Mouse (Mus musculus) adrenal gland, postnatal 14 days (tissue): ENCODE results near the gene Dclk2. TPM values are rescaled to one million over a fixed set of nuclear protein-coding genes. Genes with fewer than 3 reads are reported as not detected.

ENCODE experiments used
- DNase-seq: peaks from one replicate; pipeline ENCODE4 v3.0.0; 2021; ENCODE audit warnings: mixed read lengths
- total RNA-seq: library from RNA; stranded (reverse); gene quantifications from 2 replicates; pipeline ENCODE4 v1.2.3, GENCODE M21; 2021

The Dclk2 gene
- total RNA-seq, 1 experiment from 2014 or later, result 9.2 TPM

DNA sequence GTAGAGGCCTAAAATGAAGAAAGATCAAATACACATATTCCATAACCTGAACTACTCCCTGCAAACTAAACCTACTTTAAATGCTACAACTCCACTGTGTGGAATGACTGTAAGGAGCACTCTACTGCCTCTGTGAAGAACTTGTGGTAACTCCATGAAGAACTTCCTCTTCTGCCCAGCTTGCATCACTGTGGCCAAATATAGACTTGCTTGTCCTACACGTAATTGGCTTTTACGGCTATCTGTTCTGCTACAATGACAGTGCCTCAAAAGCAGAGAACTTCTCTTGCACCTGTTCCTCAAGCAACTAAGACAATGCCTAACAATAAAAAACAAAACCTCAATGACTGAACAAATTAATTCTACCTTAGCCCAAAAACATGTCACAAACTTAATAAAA is 26.2 kb downstream of the Dclk2 start:
- no peak for DNase-seq

DNA sequence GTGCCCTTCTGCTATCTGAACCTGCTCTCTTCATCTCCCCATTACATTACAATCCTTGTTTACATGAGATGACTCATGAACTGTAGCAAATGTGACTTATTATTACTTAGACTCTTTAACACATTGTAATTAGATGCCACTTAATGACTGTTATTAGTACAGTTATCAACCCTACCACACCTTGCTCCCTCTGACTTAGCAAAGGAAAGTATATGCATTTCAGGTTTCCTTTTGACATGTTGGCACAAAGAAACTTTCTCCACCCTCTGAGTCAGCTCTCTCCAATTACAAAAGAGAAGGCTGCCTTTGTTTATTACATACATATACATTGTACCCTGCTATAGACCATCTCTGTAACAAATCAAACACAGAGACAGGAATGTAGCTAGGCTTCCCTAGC is 33.1 kb downstream of the Dclk2 start:
- no peak for DNase-seq

DNA sequence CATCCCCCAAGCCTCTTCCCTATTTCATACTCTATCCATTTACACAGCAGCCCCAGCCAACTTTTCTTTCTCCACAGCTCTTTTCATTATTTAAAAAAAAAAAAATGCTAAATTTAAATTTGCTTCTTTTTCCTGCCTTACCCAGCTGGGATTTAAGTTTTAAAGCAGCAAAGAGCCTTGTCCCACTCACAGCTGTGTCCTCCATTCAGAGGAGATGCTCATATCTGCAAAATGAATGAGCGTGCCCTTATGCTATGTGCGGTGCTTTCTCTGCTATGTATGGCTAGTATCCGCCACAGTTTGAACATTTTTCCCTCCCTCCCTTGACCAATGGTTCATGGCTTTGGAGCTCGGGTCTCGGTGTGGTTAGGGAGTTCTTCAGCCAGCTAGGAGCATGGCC is 35.5 kb downstream of the Dclk2 start:
- DNase-seq, result no peak

DNA sequence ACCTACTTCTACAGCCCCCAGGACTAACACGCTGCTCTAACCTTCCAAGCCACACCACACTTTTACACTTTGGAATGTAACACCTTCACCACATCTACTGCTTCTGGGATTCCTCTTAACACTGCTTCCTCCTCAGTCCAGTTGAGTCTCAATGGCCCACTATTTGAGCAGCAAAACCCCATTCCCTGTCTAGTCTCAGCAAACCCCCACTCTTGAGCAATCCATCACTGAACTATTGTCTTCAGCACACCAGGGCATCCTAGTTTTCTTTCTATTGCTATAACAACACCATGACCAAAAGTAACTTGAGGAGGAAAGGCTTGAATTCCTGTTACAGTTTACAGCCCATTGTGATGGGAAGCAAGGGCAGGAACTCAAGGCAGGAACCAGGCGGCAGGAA is 36.2 kb downstream of the Dclk2 start:
- DNase-seq, result no peak

DNA sequence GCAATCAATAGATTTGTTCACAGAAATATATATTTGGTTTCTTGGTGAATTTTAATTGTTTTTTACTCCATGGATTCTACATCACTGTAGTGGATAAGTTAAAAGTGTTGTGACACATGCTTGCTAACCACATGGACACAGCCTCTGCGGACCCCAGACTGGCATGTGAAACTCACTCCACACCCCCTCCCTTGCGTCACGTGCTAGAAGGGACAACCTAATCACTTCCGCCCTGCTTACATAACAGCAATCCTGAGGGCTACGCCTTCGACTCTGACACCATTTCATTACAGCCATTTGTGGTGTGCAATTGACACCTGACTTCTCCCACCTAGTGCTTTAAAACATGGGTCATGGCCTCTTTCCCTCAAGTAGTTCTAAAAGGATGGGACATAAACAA is 36.7 kb downstream of the Dclk2 start:
- no peak for DNase-seq

DNA sequence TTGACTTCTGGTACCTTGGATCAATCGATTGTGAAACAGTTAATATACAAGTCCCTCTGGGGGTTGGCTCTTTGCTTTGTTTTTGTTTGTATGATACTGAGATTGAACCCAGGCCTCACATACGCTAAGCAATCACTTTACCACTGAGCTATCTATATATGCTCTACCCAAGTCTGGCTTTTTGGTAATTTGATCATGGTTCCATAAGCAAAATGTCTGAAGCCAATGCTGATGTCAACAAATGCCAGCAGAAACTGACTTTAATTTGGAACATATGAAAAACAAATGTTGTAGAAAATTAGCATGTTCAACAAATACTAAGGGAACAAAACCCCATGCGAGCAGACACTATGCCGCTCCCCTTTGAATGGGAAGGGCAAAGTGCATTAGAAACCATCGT is 44.7 kb downstream of the Dclk2 start:
- no peak for DNase-seq

DNA sequence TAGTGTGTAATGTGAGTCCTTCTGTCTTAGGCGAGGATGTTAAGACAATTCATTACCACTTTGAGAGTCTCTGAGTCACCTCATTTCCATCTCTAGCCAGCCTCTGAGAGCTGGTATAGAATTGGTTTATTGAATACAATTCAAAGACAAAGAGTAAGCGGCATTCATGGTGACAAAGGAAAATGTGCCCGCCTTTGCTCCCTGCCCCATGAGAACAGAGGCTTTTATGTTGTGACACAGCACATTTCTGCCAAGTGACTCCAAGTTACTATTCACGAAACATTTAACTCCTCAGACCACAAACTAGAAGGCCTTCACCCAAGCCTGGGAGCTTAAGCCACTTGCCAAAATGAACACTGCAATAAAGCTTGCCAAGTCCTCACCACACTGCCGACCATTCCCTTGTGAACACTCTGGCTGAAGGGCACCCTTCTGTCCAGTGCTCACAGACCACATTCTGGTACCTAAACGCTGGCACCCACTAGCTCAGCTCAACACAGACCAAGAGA is 47.5 kb downstream of the Dclk2 start:
- peak; percentile 25 for DNase-seq

DNA sequence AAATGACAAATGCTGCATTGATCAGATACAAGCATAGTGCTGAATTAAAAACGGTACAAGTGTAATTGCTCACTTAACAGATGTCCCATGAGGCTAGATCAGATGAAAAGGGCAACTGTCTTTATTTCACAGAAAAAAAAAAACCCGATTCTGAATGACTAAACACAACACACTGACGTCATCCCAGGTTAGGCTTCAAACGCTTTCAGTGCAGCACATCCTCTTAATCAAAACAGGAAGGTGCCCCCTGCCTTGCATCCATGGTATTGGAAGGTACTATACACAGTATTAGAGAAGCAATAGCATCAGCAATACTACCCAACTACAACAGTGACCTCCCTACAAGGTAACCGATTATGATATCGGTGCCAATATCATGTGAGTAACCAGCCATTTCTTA is 49.7 kb downstream of the Dclk2 start:
- no peak for DNase-seq

DNA sequence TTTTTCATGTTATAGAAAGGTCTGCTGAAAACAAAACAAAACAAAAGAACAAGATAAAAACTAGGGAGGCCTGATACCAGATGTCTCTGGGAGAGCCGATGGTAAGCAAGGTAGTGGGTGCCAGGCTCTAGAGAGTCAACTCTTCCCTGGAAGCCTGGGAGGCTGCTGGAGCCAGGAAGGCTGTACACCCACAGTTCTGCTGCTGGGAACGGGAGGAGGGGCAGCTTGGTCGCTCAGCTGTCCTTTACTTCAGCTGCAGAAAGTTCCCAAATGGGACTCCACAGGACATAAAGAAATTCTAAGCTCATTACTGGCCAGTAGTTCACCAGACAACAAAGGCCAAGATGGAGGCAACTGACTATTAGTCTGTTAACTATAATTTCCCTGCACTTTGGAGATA is 50.2 kb downstream of the Dclk2 start:
- no peak for DNase-seq

DNA sequence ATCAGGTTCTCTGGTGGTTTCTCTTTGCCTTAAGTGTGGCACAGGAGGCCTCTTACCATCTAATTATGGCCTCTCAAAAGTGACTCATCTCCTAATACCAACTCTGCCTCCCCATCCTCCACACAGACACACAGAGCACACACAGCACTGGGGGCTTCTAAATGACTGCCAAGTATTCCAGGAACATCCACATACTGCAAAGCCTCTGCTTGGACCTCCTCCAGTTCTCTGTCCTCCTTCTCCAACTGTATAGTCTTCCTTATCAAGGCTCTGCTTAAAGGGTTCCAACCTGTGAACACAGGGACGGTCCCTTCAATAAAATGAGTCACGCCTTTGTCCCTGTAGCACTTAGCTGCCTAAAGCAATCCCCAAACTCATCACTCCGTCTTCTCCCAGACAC is 51.9 kb downstream of the Dclk2 start:
- DNase-seq, result no peak

DNA sequence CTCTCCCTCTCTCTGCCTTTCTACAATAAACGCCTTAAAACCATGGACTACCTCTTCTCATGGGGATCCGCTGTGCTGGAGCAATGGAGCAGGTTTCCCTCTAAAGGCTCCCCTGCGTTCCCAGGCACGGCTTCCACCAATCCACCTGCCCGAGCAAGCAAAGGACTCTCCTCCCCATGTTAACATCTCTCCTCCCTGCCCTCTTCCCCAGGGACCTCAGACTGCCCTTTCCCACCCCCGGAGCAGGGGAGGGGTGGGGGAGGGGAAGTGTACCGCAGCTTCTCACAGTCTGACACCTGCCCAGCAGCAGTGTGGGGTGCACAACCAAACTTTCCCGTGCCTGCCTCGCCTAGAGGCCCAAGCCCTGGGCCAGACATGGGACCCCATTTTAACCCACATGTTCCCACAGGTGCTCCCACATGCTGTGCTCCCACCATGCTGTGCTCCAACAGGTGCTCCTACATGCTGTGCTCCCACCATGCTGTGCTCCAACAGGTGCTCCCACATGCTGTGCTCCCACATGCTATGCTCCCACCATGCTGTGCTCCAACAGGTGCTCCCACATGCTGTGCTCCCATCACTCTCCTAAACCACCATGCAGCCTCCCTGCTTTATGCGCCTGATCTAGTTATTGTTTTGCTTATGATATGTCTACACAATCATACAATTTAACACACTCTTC is 57.2 kb downstream of the Dclk2 start:
- no peak for DNase-seq

DNA sequence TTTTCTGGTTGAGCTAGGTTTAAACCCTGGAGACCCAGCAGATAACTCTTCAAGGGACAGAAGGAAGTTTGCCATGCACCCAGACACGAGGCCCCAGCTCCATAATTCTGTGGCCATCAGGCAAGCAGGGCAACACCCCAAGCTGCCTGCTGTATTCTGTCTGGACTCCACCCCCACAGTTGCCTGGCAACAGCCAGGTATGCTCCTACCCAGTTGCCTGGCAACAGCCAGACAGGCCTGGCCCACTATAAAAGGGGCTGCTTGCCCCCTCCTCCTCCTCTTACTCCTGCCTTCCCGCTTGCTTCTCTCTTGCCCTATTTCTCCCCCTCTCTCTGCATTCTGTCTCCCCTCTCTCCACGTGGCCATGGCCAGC is 57.7 kb downstream of the Dclk2 start:
- DNase-seq, result peak; percentile 12

DNA sequence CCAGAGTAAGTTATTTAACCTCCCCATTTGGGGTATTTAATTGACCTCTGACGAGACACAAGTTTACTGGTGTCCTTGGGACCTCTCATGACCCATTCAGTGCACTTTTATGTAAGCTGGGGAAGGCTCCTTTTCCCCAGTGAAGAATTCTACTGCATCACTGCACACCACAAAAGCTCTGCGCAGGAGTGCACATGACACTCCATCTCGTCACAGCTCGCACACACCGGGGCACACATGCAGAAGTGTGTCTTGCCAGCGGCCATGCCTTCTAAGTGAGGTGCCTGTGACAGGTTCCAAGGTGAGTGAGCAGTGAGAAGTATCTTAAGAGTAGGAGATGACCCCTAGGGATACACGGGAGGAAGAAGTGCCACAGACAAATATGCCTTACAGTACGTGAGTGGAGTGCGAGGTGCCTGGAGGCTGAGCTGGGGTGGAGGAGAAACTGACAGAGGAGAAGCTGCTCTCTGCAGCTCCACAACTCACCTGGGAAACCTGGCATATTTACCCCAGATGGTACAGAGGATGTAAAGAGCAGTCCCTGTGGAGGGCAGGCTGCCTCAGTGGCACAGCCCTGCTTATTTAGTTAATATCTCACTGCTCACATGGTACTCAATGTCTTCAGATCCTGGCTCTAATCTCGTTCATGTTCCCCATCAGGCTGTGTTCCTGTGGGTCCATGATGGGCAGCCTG is 58.3 kb downstream of the Dclk2 start:
- no peak for DNase-seq

DNA sequence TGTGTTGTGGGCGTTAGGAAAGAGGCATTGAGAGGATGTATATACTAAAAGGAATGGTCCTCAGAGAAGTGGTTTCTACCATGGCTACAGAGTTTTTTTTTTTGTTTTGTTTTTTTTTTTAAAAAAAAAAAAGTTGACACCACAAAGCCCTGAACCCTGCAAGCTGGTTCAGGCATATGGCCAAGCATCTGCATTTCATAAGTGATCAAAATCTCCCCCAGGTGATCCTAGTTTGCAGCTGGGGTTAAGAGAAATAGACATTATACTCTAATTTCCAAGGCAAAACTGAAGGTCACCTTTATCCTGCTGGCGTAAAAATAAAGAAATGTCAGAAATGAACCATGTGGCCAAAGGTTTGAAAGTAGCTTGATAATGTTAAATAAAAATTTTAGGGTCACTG is 60.9 kb downstream of the Dclk2 start:
- DNase-seq, result no peak

DNA sequence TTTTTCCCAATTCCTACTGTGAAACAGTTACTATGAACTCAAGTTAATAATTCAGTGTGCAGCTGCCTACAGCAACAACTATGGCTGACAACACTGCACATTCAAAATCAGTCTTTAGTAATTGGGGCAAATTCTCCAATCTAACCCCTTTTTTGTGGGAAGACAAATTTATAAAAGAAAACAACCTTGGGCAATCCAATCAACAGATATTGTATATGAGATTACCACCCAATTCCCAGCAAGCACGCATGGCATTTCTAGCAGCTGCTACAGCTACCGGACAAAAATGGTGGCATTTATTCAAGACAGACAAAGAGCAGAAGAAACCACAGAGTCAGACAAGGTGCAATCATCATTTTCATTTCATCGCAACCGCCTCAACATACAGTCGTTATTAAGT is 62.0 kb downstream of the Dclk2 start:
- no peak for DNase-seq

DNA sequence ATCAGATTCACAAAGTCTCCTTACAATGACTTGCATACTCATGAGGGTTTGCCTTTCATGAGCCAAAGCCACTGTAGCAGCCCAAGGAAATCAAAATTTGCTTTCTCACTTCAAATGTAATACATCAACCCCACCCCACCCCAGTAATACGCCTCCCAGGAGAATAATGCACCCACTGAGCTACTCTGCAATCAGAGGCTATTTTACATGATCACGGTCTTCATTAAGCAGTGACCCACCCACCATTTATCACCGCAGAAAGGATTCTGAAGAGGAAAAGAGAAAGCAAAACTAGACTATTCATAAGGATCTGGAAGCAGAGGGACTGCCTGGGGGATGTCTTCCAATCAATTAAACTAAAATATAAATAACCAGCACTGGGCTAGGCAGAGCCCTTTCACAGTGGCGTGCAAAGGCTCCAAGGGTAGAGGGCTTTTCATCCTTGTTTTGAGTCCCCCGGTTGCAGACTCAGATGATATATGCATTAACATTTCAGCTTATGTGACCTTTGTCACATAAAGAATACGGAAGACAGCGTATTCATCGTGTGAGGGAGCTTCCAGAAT is 62.7 kb downstream of the Dclk2 start:
- no peak for DNase-seq

DNA sequence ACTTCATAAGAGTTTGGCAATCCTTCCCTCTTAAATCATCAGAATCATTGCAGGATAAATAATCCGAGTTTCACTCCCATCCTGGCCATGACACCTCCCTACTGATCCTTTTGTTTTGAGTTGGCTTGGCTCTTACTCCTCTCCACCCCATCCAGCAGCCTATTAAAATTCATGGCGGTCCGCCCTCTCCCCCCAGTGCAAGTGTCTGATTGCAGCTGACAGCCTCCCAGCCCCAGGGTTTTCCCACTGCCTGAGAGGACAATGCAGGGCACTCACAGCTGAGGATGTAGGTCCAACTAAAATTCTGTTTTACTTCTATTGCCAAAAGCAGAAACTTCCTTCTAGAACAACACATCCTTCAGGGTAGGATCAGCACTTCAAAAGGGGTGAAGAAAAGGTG is 67.8 kb downstream of the Dclk2 start:
- DNase-seq, result no peak

DNA sequence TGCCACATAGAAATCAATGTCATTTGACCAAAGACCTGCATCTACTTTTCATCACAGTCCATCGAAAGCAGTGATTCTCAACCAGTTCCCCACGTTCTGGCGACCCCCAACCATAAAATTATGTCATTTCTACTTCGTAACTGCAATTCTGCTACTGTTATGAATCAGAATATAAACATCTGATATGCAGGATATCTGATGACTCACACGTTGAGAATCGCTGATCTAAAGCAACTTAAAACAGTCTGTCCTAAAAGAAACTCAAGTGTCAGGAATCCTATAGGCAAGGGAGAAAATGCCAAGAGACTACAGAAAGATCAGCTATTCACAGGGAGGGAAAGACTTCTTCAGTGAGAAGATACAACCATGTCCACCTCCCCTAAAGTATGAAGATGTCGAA is 69.5 kb downstream of the Dclk2 start:
- DNase-seq, result no peak

DNA sequence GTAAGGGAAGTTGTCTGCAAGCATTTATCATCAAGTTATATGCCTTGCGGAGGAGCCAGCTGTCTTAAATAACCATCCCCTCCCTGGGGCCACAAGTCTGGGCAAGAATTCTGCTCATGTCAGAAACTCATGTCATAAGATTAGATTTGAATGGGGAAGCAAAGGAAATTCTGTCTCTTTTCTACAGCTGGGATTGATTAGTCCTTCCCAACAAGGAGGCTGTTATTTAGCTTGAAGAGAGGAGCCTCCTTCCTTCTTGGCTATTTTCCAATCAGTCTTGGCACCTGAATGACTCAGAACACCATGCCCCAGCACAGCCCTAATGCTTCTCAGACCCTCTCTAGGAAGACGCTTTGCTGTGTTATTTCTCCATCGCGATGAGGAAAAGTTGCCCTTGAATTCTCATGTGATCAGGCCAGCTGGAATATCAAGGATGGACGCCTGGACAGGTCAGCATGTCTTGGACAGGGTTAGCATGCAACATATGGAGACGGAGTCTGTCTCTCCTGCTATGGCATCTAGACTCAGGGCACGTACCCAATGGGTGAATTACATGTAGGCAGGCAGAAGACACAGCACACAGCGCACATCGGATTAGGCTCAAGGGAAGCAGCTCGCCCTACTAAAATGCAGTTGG is 70.1 kb downstream of the Dclk2 start:
- no peak for DNase-seq

DNA sequence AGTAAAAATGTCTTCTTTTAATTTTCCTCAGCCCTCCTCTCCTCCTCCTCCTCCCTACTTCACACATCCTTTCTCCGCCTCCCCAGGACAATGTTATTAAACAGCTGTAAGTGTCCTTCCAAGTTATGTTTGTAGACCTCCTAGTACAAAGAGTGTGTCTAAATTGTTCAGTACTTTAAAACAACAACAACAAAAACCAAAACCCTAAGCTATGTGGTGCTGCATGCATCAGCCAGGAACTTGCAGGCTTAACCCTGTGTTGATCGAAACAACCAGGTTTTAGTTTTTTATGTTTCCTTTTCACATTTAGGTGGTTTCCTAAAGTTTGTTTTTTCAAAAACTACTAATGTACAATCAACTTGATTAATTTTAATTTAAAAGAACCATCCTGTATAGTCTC is 71.3 kb downstream of the Dclk2 start:
- DNase-seq, result no peak

DNA sequence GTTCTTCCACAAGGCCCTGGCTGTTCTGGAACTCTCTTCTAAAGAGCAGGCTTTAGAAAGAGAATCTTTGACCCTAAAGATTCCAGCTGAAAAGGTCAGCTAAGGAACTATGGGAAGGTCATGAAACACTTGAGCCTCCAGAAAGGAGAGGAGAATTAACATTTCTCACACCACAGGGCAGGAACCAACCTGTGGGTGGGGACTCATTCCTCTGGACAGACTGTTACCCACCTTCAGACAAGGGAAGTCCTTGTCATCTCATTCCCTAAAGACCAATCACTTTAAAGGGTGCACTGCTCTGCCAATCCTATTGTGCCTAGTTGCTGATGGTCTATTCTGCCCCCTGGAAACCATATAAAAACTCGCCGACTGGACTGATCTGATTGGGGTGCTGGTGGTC is 73.1 kb downstream of the Dclk2 start:
- no peak for DNase-seq

DNA sequence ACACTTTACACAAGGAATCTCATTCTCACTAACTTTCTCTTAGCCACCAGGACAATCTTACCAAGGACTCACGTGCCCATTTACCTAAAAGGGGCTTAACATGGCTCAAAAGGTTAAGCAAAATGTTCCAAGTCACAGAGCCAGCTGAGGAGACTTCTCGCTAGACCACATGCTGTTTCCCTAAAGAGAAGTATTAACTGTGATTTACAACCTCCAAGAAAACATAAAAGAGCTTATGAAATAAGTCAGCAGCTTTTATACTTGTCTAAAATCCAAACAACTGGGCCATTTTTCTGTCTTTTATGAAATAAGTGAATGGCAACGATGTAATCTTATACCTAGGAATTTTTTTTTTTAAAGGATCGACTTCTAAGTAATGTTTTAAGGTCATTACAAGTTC is 74.6 kb downstream of the Dclk2 start:
- no peak for DNase-seq

DNA sequence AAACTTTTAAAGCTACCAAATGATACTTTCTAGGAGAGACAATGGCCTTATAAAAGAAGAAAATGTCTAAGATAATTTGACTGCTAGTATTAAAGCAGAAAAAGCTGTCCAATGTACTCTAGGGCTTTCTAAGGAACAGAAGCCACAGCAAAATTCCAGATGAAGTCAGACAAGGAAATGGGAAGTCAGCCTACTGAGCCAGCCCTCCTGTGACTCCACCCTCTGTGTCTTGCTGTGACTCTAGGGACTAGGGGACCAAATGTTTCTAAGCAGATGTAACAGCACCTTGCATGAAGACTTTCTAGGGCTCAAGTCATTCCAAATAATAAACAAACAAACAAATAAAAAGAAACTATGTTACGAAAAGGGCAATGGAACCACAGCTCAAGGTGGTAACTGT is 75.1 kb downstream of the Dclk2 start:
- DNase-seq, result no peak
